Mouse (Mus musculus) liver, postnatal 0 days (tissue): ENCODE measurements around the gene Dnah2.

ENCODE experiments used
- CTCF ChIP-seq: sonication (generic); IDR thresholded peaks from 2 replicates; pipeline ENCODE4 v1.5.1; 2016; ENCODE audit warnings: antibody characterized with exemption, low read depth
- EP300 ChIP-seq: IDR thresholded peaks from 2 replicates; pipeline ENCODE4 v1.6.1; 2016; ENCODE audit warnings: antibody characterized with exemption, low read depth, mild to moderate bottlenecking

DNA sequence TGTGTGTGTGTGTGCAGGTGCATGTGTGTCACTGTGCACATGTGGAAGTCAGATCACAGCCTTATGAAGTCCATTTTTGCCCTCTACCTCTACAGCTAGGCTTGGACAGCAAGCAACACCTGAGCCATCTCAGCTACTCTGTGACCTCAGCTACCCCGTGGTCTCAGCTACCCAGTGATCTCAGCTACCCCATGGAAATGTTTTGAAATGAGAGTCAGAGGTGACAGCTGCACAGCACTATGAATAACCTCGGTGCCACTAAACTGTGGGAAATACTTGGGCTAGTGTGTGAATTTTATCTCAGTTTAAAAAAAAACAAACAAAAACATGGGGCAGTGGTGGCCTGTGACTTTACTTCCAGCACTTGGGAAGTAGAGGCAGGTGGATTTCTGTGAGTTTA, 58.0 kb downstream of the Dnah2 start:
- no peak for TF ChIP-seq EP300
- no peak for TF ChIP-seq CTCF
